Mouse (Mus musculus) ES-Bruce4 (cell line): ENCODE measurements around the gene 4933405L10Rik.

ENCODE experiments used
- CTCF ChIP-seq: IDR thresholded peaks from one replicate; pipeline ENCODE4 v1.8.1; 2011; ENCODE audit warnings: low read depth, low read length
- POLR2A ChIP-seq: IDR thresholded peaks from one replicate; pipeline ENCODE4 v1.8.1; 2011; ENCODE audit warnings: low read length; ENCODE audit not compliant: insufficient read depth

- no peak for TF ChIP-seq CTCF
- no peak for TF ChIP-seq POLR2A
Measured at GRCm38 (mm10) chr8:105686551-105686950, 20.9 kb upstream of the 4933405L10Rik start.
